Mouse (Mus musculus): ENCODE measurements around the gene Mybpc1. TPM values are rescaled to one million over a fixed set of nuclear protein-coding genes. Genes with fewer than 3 reads are reported as not detected.

Mybpc1 gene
- polyA plus RNA-seq, 1 experiment: 0.26 TPM

DNA sequence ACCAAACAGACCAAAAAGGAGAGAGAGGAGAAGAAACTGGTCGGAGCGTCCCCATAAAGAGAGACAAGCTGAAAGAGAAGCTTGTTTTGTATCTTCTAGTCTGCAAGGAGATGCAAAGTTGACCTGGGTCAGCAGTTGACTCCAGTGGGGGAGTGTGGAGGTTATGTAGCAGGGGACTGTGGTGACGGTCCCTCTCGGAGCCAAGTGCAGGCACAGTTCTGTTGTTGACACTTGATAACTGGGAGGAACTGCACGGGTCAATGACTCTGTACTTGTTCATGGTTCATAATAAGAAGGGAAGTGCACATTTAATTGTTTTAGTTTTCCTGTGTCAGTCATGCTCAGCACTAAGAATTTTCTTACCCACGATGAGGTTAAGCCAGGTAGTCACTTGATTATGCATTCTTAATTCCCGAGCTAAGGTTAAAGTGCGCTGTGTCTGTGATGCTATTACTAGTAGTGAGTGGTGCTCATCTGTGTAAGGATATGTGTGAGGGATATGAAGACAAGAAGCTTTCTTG, 30.8 kb downstream of the Mybpc1 start:
- WGBS: 75% methylated on average over 8 of the region's 8 CpGs
- no peaks in the 10 kb centered on the region for H3K27me3 ChIP-seq (ENCODE audit: control insufficient read depth, insufficient read depth, low read length)
- no peaks in the 10 kb centered on the region for H3K36me3 ChIP-seq (ENCODE audit: control insufficient read depth, insufficient read depth, low read length)
- no peaks in the 10 kb centered on the region for H3K4me1 ChIP-seq (replicated peaks; ENCODE audit: control insufficient read depth, insufficient read depth, low read length)
- TF ChIP-seq CTCF (IDR thresholded peaks at IDR 0.05; ENCODE audit: borderline replicate concordance, control insufficient read depth, extremely low read depth, insufficient read depth, low read length, poor library complexity) (no peak), POLR2A (IDR thresholded peaks at IDR 0.05; ENCODE audit: control insufficient read depth, extremely low read depth, insufficient read depth, low read length, poor library complexity) (no peak)
- no peak overlapping the region for H3K27ac ChIP-seq (ENCODE audit: control insufficient read depth, insufficient read depth, low read length)
- no peak overlapping the region for H3K4me3 ChIP-seq (ENCODE audit: control insufficient read depth, insufficient read depth, low read length)
- DNase-seq: no peak

DNA sequence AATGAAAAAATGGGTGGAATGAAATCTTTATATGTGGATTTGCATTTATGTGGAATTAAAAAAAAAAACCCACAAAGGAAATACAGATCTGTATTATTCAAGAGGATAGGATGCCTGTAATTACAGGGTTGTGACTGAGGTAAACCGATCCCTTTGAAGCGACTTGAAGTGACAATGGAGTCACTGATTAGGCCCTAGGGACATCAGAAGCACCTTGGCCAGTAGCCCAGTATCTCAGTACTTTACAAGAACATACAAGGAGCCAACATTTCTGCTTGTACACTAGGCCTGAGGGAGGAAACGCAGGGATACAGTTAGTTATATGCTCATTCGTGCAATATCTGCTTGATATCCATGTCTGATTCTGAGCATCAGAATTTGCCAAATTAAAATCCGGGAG, 32.8 kb downstream of the Mybpc1 start:
- 92% methylated on average over 5 of the region's 5 CpGs for WGBS

DNA sequence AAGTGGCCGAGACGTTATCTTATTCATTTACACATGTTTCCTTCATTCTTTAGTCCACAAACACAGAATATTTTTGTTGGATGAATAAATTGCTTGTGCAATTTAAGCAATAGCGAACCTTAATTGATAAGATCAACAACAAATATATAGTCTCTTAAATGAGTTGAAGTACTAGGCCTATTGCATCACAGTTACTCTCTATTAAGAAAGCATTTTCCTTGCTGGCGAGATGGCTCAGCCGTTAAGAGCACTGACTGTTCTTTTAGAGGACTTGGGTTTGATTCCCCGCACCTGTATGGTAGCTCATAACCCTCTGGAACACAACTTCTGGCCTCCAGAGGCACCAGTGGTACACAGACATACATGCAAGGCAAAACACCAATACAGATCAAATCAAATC, 47.9 kb downstream of the Mybpc1 start:
- TF ChIP-seq POLR2A (IDR thresholded peaks at IDR 0.05; ENCODE audit: control insufficient read depth, extremely low read depth, insufficient read depth, low read length, poor library complexity) (no peak), CTCF (IDR thresholded peaks at IDR 0.05; ENCODE audit: borderline replicate concordance, control insufficient read depth, extremely low read depth, insufficient read depth, low read length, poor library complexity) (no peak)
- H3K27ac ChIP-seq (ENCODE audit: control insufficient read depth, insufficient read depth, low read length): no peak overlapping the region
- H3K4me3 ChIP-seq (ENCODE audit: control insufficient read depth, insufficient read depth, low read length): no peak overlapping the region
- H3K4me1 ChIP-seq (replicated peaks; ENCODE audit: control insufficient read depth, insufficient read depth, low read length): no peaks in the 10 kb centered on the region
- 93% methylated on average over 6 of the region's 6 CpGs for WGBS
- H3K36me3 ChIP-seq (ENCODE audit: control insufficient read depth, insufficient read depth, low read length): no peaks in the 10 kb centered on the region
- no peaks in the 10 kb centered on the region for H3K27me3 ChIP-seq (ENCODE audit: control insufficient read depth, insufficient read depth, low read length)
- no peak for DNase-seq

More for the DNA sequence above, 32.8 kb downstream of the Mybpc1 start:
- TF ChIP-seq CTCF (IDR thresholded peaks at IDR 0.05; ENCODE audit: borderline replicate concordance, control insufficient read depth, extremely low read depth, insufficient read depth, low read length, poor library complexity) (no peak), POLR2A (IDR thresholded peaks at IDR 0.05; ENCODE audit: control insufficient read depth, extremely low read depth, insufficient read depth, low read length, poor library complexity) (no peak)
- Histone ChIP-seq H3K27ac (ENCODE audit: control insufficient read depth, insufficient read depth, low read length) (no peak overlapping the region), H3K27me3 (ENCODE audit: control insufficient read depth, insufficient read depth, low read length) (no peaks in the 10 kb centered on the region), H3K4me3 (ENCODE audit: control insufficient read depth, insufficient read depth, low read length) (no peak overlapping the region), H3K36me3 (ENCODE audit: control insufficient read depth, insufficient read depth, low read length) (no peaks in the 10 kb centered on the region), H3K4me1 (replicated peaks; ENCODE audit: control insufficient read depth, insufficient read depth, low read length) (no peaks in the 10 kb centered on the region)
- DNase-seq: no peak

DNA sequence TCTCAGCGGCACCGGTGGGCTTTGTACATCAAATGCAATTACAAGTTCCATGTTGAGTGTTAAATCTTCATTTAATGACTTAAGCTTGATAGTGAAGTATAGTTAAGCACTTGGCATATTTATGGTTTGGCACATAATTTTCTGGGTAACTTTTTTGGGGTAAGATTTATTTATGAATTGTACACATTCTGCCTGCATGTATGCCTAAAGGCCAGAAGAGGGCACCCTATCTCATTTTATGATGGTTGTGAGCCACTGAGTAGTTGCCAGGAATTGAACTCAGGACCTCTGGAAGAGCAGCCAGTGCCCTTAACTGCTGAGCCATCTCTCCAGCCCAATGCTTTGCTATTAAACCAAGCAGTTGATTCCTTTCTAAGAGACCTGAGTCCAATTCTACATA, 52.2 kb downstream of the Mybpc1 start:
- no peak for TF ChIP-seq CTCF (IDR thresholded peaks at IDR 0.05; ENCODE audit: borderline replicate concordance, control insufficient read depth, extremely low read depth, insufficient read depth, low read length, poor library complexity)
- no peak for TF ChIP-seq POLR2A (IDR thresholded peaks at IDR 0.05; ENCODE audit: control insufficient read depth, extremely low read depth, insufficient read depth, low read length, poor library complexity)
- 97% methylated on average over 2 of the region's 2 CpGs for WGBS

DNA sequence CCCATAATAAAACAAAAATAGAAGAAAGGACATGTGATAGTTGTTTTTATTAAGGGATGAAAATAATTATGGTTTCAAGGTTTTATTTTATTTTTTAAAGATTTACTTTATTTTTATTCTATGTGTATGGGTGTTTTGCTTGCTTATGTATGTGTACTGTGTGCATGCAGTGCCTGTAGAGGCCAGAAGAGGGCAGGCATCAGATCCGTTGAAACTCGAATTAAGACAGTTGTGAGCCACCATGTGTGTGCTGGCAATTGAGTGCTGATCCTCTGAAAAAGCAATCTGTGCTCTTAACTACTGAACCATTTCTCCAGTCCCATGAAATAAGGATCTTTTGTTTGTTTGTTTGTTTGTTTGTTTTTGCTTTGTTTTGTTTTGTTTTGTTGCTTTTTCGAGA, 54.7 kb downstream of the Mybpc1 start:
- Histone ChIP-seq H3K36me3 (ENCODE audit: control insufficient read depth, insufficient read depth, low read length) (no peaks in the 10 kb centered on the region), H3K27me3 (ENCODE audit: control insufficient read depth, insufficient read depth, low read length) (no peaks in the 10 kb centered on the region), H3K4me3 (ENCODE audit: control insufficient read depth, insufficient read depth, low read length) (no peak overlapping the region), H3K4me1 (replicated peaks; ENCODE audit: control insufficient read depth, insufficient read depth, low read length) (no peaks in the 10 kb centered on the region), H3K27ac (ENCODE audit: control insufficient read depth, insufficient read depth, low read length) (no peak overlapping the region)
- no peak for DNase-seq
- TF ChIP-seq POLR2A (IDR thresholded peaks at IDR 0.05; ENCODE audit: control insufficient read depth, extremely low read depth, insufficient read depth, low read length, poor library complexity) (no peak), CTCF (IDR thresholded peaks at IDR 0.05; ENCODE audit: borderline replicate concordance, control insufficient read depth, extremely low read depth, insufficient read depth, low read length, poor library complexity) (no peak)
- 91% methylated on average over 3 of the region's 3 CpGs for WGBS

More for the DNA sequence above, 52.2 kb downstream of the Mybpc1 start:
- H3K4me1 ChIP-seq (replicated peaks; ENCODE audit: control insufficient read depth, insufficient read depth, low read length): no peaks in the 10 kb centered on the region
- H3K36me3 ChIP-seq (ENCODE audit: control insufficient read depth, insufficient read depth, low read length): no peaks in the 10 kb centered on the region
- H3K4me3 ChIP-seq (ENCODE audit: control insufficient read depth, insufficient read depth, low read length): no peak overlapping the region
- H3K27me3 ChIP-seq (ENCODE audit: control insufficient read depth, insufficient read depth, low read length): no peaks in the 10 kb centered on the region
- no peak for DNase-seq
- H3K27ac ChIP-seq (ENCODE audit: control insufficient read depth, insufficient read depth, low read length): no peak overlapping the region

DNA sequence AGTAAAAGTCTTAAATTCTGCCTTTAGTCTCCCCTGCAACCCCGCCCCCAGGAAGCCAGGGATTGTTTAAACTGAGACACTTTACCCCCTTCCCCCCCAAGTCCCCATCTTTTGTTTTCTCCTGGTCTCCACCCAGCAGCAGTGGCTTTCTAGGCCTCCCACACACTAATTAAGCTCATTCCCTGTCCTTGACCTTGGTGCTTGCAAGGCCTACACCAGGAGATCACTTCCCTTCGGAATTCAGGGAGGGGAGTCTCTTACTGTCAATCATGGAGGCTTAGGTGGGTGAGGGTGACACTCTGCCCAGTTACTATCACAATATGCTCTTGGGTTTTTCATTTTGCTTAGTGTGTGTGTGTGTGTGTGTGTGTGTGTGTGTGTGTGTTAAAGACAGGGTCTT, 57.3 kb downstream of the Mybpc1 start:
- Histone ChIP-seq H3K27me3 (ENCODE audit: control insufficient read depth, insufficient read depth, low read length) (no peaks in the 10 kb centered on the region), H3K4me1 (replicated peaks; ENCODE audit: control insufficient read depth, insufficient read depth, low read length) (no peaks in the 10 kb centered on the region), H3K36me3 (ENCODE audit: control insufficient read depth, insufficient read depth, low read length) (no peaks in the 10 kb centered on the region), H3K4me3 (ENCODE audit: control insufficient read depth, insufficient read depth, low read length) (no peak overlapping the region), H3K27ac (ENCODE audit: control insufficient read depth, insufficient read depth, low read length) (no peak overlapping the region)
- 87% methylated on average over 2 of the region's 2 CpGs for WGBS
- no peak for TF ChIP-seq CTCF (IDR thresholded peaks at IDR 0.05; ENCODE audit: borderline replicate concordance, control insufficient read depth, extremely low read depth, insufficient read depth, low read length, poor library complexity)
- TF ChIP-seq POLR2A (IDR thresholded peaks at IDR 0.05; ENCODE audit: control insufficient read depth, extremely low read depth, insufficient read depth, low read length, poor library complexity): no peak
- no peak for DNase-seq

GRCm38 (mm10) chr10:88530631-88531030, 74.3 kb downstream of the Mybpc1 start:
- no peak overlapping the region for H3K27ac ChIP-seq (ENCODE audit: control insufficient read depth, insufficient read depth, low read length)
- no peak overlapping the region for H3K4me3 ChIP-seq (ENCODE audit: control insufficient read depth, insufficient read depth, low read length)
- TF ChIP-seq POLR2A (IDR thresholded peaks at IDR 0.05; ENCODE audit: control insufficient read depth, extremely low read depth, insufficient read depth, low read length, poor library complexity): no peak
- TF ChIP-seq CTCF (IDR thresholded peaks at IDR 0.05; ENCODE audit: borderline replicate concordance, control insufficient read depth, extremely low read depth, insufficient read depth, low read length, poor library complexity): no peak
- H3K4me1 ChIP-seq (replicated peaks; ENCODE audit: control insufficient read depth, insufficient read depth, low read length): no peaks in the 10 kb centered on the region
- H3K36me3 ChIP-seq (ENCODE audit: control insufficient read depth, insufficient read depth, low read length): no peaks in the 10 kb centered on the region
- no peaks in the 10 kb centered on the region for H3K27me3 ChIP-seq (ENCODE audit: control insufficient read depth, insufficient read depth, low read length)
- no peak for DNase-seq
- WGBS: 85% methylated on average over 5 of the region's 5 CpGs

All from thymus, adult 2 months (tissue).